Mouse (Mus musculus) ZHBTc4 (cell line): ENCODE measurements around the gene Gm20388.

ENCODE experiments used
- DNase-seq: peaks from one replicate; pipeline ENCODE4 v3.0.0-alpha.2; 2011; ENCODE audit warnings: low read depth, low spot score

The Gm20388 gene

DNA sequence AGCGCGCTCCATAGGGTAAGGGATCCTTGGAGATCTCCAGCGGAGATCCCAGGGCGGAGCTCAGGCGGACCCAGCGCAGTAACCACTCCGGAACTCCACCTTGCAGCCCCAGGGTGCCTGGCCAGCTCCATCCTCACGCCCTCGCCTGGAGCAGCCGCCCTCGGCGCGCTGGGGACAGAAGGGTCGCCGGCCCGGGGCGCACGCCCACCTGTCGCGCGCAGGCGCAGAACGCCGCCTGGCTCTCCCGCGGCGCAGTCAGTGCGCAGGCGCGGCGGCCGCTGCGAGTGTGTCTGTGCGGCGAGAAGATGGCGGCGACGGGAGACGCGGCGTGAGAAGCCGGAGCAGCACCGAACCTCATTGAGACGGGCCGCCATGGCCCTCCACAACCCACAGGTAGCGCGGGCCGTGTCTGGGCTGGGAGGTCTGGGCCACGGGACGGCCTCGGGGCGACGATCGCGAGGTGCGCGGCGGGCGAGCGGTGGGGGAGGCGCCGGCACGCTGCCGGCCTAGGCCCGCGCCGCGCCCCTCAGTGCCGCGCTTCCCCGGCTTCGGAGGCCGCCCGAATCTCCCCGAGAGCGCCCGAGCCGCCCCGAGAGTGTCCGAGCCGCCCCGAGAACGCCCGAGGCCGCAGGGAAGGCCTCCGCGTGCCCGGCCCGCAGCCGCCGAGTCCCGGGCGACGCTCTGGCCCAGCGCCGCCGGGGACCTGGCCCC lies at the start of gene Gm20388:
Gm20388 (plus strand) TSS at position 295 of the 711 bp plus-strand sequence.
- DNase-seq, result peak; percentile 97

DNA sequence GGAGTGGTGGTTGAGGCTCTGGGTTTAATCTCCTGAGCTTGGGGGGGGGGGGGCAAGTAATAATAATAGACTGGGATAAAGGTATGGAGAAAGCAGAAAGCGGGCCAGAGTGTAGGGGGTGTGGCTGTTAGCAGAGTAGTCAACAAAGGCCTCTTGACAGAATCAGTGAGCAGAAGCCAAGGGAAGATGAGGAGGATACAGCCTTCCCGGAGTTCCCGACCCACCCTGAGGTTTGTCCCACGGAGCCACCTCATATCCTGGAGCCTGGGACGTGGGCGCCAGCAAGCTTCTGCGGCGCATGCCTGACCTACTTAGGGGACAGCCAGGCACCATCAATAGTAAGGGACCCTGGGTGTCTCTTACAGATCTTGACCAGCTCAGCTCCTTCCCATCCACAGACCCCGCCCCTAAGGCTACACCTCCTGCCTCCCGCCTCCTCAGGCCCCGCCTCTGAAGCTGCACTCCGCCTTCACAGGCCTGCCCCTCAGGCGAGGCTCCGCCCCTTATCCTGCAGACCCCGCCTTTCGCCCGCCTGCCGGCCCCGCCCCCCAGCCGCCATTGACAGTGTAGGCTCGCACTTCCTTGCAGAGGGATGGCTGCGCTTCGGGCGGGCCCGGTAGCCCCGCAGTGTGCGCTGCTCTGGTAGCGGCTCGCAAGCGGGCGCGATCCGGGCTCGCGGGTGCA lies 48.8 kb upstream of the Gm20388 start, which contains the start of gene Klhl36:
Klhl36 (plus strand) TSS at position 561 of the 684 bp plus-strand sequence.
- DNase-seq, result peak; percentile 97

DNA sequence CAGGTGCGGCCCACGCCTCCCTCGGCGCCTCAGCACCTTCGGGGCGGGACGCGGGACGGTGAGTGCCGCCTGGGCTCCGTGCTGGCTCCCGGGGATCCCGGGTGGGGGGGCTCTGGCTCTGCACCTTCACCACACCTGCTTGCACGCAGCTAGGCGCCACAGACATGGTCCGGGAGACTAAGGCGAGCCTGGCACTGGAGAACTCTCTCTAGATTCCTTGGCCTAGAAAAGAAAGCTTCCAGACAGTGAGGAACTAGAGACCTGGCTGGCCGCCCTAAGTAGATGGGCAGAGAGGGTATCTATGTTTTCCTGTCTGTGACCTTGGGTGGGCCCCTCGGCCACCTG lies 48.3 kb upstream of the Gm20388 start:
- DNase-seq, result no peak

GRCm38 (mm10) chr8:119862749-119863148 lies 47.9 kb upstream of the Gm20388 start:
- DNase-seq, result no peak

DNA sequence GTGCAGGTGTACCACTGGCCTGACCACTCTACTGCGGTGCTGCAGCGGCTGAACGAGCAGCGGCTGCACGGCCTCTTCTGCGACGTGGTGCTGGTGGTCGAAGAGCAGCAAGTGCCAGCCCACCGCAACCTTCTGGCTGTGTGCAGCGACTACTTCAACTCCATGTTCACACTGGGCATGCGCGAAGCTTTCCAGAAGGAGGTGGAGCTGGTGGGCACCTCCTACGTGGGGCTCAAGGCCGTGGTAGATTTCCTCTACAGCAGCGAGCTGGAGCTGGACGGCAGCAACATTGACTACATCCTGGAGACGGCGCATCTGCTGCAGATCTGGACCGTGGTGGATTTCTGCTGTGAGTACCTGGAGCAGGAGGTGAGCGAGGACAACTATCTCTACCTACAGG lies 41.0 kb upstream of the Gm20388 start:
- peak; percentile 87 for DNase-seq

DNA sequence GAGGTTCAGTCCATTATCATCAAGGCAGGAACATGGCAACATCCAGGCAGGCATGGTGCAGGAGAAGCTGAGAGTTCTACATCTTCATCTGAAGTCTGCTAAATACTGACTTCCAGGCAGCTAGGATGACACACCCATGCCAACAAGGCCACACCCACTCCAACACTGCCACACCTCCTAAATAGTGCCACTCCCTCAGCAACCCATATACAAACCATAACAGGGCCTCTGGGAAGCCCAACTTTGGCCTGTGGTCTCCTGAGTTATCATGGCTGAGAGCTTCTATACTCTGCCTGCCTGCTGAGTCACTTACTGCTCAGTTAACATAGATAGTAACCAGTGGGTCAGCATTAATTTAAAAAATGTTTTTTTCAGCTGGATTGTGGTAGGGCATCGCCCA lies 37.5 kb upstream of the Gm20388 start:
- no peak for DNase-seq

DNA sequence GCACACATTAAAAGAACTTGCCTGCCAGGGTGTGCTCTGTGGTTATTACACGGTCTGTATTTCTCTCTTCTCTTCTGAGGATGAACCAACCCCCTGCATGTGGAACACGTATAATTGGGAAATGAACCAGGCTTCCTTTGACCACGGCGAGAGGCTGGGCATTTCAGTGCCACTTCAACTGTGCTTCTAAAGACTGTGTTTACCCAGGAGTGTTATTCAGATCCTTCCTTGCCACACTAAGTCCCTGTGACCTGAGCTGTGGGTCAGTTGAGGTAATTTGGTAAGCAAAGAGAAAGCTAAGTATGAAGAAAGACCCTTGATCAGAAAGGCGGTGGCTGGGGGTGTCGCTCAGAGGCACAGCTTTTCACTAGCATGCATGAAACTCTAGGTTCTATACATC lies 29.3 kb upstream of the Gm20388 start:
- DNase-seq, result no peak

GRCm38 (mm10) chr8:119881917-119882316 lies 28.7 kb upstream of the Gm20388 start:
- DNase-seq, result no peak

DNA sequence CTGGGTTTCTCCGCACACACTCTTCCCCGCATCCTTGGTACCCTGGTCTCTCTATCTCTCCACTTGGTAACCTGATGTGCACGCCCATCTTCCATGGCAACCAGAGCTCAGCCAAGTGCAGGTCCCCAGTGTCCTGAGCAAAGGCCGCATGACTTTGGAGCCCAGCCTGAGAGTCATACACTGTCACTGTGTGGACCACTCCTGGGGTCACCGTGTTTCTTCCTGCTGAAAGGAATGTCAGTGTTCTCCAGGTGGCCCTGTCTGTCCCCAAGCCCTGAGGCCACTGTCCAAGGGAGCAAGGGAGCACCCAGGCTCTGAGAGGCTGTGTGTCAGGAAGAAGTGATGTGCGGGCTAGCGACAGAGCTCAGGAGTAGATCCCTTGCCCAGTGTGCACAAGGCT lies 27.4 kb upstream of the Gm20388 start:
- no peak for DNase-seq

DNA sequence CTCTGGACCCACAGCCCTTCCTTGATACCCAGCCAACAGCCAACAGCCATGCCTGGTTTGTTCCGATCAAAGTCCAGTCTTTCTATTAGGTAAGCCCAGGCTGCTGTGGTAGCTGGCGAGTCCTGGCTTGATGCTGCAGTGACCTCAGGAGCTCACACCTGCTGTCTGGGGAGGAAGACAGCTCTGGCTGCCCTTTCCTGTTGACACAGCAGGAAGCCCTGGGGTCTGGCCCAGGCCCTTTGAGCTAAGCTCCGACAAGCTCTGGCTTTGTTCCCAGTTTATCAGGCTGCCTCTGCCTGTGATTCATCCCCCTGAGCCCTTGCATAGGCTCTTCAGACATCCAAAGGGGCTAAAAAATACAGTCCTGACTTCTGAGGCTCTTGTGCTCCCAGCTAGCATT lies 25.0 kb upstream of the Gm20388 start:
- DNase-seq, result no peak

GRCm38 (mm10) chr8:119887130-119887529 lies 23.5 kb upstream of the Gm20388 start:
- DNase-seq, result peak; percentile 78

DNA sequence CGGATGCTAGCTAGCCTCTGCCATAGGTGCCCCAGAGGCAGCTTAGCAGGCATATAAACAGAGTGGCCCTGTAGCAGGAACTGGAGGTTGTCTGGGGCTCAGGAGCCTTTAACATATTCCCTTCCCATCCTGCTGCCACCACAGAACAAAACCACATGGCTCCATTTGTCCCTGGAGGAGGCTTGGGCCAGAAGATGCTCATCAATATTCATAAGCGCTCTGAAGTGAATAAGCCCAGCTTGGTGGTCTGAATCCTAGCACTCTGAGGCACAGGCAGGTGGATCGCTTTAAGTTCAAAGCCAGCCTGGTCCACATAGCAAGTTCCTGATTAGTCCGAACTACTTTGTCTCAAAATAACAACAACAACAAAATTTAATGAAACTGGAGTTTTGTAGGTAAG lies 22.6 kb upstream of the Gm20388 start:
- DNase-seq, result no peak

DNA sequence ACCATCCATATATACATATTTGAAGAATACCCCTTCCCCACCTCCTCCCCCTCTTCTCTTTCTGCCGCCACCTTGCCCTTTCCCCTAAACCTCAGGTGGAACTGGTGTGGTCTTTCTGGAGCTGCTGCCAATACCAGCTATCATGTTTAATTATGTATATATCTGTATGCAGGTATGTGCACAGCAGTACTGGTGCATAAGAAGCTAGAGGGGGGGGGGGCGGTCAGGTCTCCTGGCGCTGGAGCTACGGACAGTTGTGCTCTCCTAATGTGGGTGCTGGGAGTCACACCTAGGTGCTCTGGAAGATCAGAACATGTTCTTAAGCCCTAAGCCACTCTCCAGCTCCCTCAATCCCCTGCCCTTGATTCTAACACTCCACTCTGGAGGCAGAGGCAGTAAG lies 13.6 kb upstream of the Gm20388 start:
- no peak for DNase-seq

DNA sequence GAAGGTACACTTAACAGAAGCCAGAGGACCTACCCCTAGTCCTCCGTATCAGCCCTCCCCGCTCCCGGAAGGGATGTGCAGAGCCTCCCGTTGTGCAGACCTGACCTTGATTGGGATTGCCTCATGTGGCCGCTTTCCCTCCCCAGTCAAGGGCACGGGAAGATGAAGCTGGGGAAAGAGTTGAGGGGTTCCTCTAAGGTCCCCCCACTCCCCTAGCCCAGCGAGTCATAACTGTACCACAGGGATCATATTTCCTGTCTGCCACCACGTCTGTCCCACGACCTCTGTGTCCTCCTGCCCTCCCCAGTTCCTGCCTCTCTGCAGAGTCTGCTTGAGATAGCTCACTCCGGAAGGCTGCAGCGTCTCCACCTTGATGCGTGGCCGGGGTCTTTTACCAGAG lies 12.7 kb upstream of the Gm20388 start:
- DNase-seq, result no peak

- no peak for DNase-seq
Observed at GRCm38 (mm10) chr8:119901349-119901748, 9.3 kb upstream of the Gm20388 start.

- no peak for DNase-seq
Observed at GRCm38 (mm10) chr8:119901952-119902351, 8.7 kb upstream of the Gm20388 start.

GRCm38 (mm10) chr8:119904323-119904911 lies 6.2 kb upstream of the Gm20388 start:
- DNase-seq, result peak; percentile 52

- DNase-seq, result no peak
Observed at GRCm38 (mm10) chr8:119909944-119910546, 596 bp upstream of the Gm20388 start, which contains the start of gene Usp10. TSS of gene Usp10 (plus strand) at chr8:119910360.

DNA sequence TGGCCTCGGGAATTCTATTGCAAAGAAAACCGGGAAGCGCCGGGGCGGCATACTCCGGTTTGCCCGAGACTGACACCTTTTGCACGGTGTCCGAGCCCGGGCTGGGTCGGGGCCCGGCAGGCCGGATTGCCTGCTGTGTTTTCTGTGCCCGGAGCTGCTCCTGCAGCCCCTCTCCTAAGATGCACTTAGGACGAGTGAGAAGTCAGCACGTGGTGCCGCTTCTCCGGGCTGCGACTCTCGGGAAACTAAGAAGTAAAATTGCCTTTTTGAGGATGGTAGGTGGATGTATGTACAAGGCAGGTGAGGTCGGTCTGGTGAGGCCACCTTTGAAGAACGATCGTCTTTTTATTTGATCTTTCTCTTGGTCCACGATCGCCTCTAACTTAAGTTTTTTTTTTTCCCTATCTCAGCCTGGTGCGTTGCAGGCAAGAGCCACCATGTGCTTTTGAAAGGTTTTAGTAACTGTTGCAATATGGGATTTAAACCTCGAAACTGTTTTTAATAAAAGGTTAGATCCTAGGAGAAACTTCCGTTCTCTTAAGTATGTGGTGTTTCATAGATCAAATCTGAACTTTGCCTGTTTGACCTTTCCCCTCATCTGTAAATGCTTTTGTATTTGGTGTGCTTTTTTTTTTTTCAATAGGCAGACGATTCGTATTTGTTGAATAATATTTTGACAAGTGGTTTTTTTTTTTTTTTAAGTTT lies 769 bp downstream of the Gm20388 start:
- DNase-seq, result peak; percentile 37

- DNase-seq, result peak; percentile 26
Observed at GRCm38 (mm10) chr8:119912643-119913042, 2.0 kb downstream of the Gm20388 start.

- DNase-seq, result no peak
Observed at GRCm38 (mm10) chr8:119913181-119913580, 2.5 kb downstream of the Gm20388 start.

DNA sequence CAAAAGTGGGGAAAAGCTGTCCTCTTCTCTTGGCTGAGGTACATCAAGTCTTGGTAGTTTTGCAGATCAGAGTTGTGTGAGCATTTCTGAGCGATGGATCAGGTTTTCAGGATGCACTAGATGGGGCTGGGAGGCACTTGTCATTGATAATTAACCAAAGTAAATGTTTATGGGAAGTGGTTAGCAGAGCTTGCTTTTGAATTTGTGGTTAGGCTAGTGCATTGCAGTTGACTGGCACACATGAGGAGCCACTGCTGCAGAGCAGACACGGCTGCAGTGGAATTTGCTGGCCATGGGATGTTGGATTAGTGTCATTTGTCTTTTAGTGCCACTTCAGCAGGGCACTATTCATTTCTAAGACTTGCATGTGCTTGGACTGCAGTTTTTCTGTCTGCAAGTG lies 3.5 kb downstream of the Gm20388 start:
- no peak for DNase-seq
